Mouse (Mus musculus) kidney, embryonic 15.5 days (tissue): Measurements from ENCODE around the gene Ssr3. TPM values are rescaled to one million over a fixed set of nuclear protein-coding genes. Genes with fewer than 3 reads are reported as not detected.

Experiments used
- ATAC-seq: fragments of 200-750 bp; cut with Nextera tagmentation; replicated peaks from 2 replicates; pipeline ENCODE4 v1.8.0; 2017; ENCODE audit warnings: moderate TSS enrichment; ENCODE audit not compliant: low FRiP score
- H3K27ac ChIP-seq: fragments of 300-500 bp; sonication (generic); 2 replicates; pipeline ENCODE4 v1.5.1; 2015; ENCODE audit warnings: mild to moderate bottlenecking, inconsistent platforms
- H3K27me3 ChIP-seq: fragments of 300-500 bp; sonication (generic); 2 replicates; pipeline ENCODE4 v1.6.1; 2015; ENCODE audit warnings: inconsistent platforms
- H3K36me3 ChIP-seq: fragments of 300-500 bp; sonication (generic); 2 replicates; pipeline ENCODE4 v1.6.1; 2015; ENCODE audit warnings: inconsistent platforms
- H3K4me1 ChIP-seq: fragments of 300-500 bp; sonication (generic); 2 replicates; pipeline ENCODE4 v1.6.1; 2015; ENCODE audit warnings: inconsistent platforms
- H3K4me2 ChIP-seq: fragments of 300-500 bp; sonication (generic); 2 replicates; pipeline ENCODE4 v1.6.1; 2015; ENCODE audit warnings: moderate library complexity, mild to moderate bottlenecking, inconsistent platforms
- H3K4me3 ChIP-seq: fragments of 300-500 bp; sonication (generic); replicated peaks from 2 replicates; pipeline ENCODE4 v1.5.1; 2015; ENCODE audit warnings: mild to moderate bottlenecking, inconsistent platforms
- H3K9ac ChIP-seq: fragments of 300-500 bp; sonication (generic); 2 replicates; pipeline ENCODE4 v1.6.1; 2015; ENCODE audit warnings: mild to moderate bottlenecking, inconsistent platforms
- H3K9me3 ChIP-seq: fragments of 300-500 bp; sonication (generic); replicated peaks from 2 replicates; pipeline ENCODE4 v1.6.1; 2016; ENCODE audit warnings: inconsistent platforms
- whole genome bisulfite sequencing: fragments of 180-500 bp; shearing (Covaris S2); methylation state at CpG from one replicate; pipeline ENCODE4 v1.1.7; 2015; ENCODE audit warnings: mixed read lengths; 5-methylcytosine and 5-hydroxymethylcytosine counted together
- polyA plus RNA-seq: library from polyadenylated mRNA; unstranded; fragments of >200 nt; fragmentation: Nextera tagmentation; extraction: Ambion mirVana; gene quantifications from 2 replicates; pipeline ENCODE4 v1.2.1, GENCODE M21; 2015

Gene Ssr3
- polyA plus RNA-seq, result 283 and 305 TPM in 2 replicates

GRCm38 (mm10) chr3:65392421-65392817 lies at the start of gene Ssr3:
TSS of gene Ssr3 (minus strand) at chr3:65392623.
- peak; percentile 99 for ATAC-seq
- Histone ChIP-seq H3K9ac (peak within 1 kb of the TSS; percentile 92), H3K9me3 (no peaks in the 10 kb centered on the region), H3K27ac (peak within 1 kb of the TSS; percentile 94), H3K4me2 (peak within 1 kb of the TSS; percentile 67), H3K4me3 (peak within 1 kb of the TSS; percentile 92), H3K4me1 (0 out of 2 replicates have a peak, but pooled peaks cover 6% of the 10 kb centered on the region), H3K27me3 (no peaks in the 10 kb centered on the region), H3K36me3 (peaks cover 28% of the 10 kb centered on the region)
- under 1% methylated on average over 36 of the region's 36 CpGs for WGBS

DNA sequence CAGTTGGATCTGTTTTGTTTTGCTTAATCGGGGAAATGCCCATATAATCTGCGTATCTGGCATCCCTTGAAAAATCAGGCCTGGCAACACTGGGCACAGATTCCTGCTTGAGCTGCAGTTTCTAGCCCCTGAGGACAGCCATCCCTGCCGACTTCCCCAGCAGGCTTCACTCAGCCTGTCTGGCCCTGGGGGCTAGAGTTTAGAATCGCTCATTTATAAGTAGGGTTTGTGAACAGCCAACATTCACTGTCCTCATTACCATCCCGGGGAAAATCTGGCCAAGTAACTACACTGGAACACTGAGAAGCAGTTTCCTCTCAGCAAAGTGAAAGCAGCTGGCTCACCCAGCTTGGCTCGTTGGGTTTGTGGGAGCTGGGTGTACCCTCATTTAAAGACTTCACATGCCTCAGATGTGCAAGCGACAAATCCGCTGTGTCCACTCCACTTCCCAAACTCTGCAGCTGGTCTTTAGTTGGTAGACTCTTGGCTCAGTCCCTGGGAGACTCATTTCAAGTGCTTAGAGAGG lies 49.2 kb upstream of the Ssr3 start:
- H3K4me2 ChIP-seq, result no peak overlapping the region
- H3K9ac ChIP-seq, result no peak overlapping the region
- WGBS, result 56% methylated on average over 8 of the region's 8 CpGs
- ATAC-seq, result peak; percentile 29; the same call in 1 of the 2 replicates
- peaks cover 12% of the 10 kb centered on the region for H3K4me1 ChIP-seq
- peak overlapping the region; percentile 51; the same call in 1 of the 2 replicates for H3K27ac ChIP-seq
- H3K4me3 ChIP-seq, result no peak overlapping the region
- no peaks in the 10 kb centered on the region for H3K36me3 ChIP-seq
- H3K27me3 ChIP-seq, result no peaks in the 10 kb centered on the region
- no peaks in the 10 kb centered on the region for H3K9me3 ChIP-seq

DNA sequence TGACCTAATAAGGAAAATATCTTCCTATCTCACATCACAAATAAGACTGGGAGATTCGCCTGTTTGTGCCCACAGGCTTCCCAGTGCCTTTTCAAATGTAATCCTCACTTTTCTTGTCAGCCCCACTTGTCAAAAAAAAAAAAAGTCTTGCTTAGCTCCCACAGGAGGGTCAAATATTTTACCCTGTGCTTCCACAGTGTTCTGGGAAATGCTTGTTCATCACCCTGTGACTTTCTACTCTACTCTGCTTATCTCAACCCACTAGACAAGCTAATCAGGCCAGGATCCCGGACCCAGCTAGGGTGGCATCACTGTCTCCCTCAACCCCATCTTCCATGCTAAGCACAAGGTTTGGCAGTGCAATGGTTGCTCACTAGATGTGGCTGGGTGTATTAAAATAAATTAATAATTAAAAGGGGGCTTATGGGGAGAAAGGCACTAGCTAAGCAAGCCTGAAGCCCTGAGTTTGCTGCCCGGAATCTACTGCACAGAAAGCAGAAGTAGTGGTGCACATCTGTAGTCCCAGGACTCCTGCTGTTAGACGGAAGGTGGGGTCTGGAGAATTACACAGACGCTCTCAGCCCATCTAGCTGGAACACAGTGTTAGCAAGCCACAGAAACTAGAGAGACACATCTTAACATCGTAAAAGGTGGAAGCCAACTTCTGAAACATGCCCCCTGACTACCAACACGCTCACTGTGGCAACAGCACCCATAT lies 46.2 kb upstream of the Ssr3 start:
- Histone ChIP-seq H3K9me3 (no peaks in the 10 kb centered on the region), H3K36me3 (no peaks in the 10 kb centered on the region), H3K4me1 (peaks cover 12% of the 10 kb centered on the region), H3K4me3 (no peak overlapping the region), H3K27ac (no peak overlapping the region), H3K4me2 (no peak overlapping the region), H3K9ac (no peak overlapping the region), H3K27me3 (no peaks in the 10 kb centered on the region)
- no peak for ATAC-seq
- WGBS, result 80% methylated on average over 7 of the region's 7 CpGs

- Histone ChIP-seq H3K9me3 (no peaks in the 10 kb centered on the region), H3K4me3 (no peak overlapping the region), H3K4me2 (no peak overlapping the region), H3K36me3 (no peaks in the 10 kb centered on the region), H3K27ac (no peak overlapping the region), H3K4me1 (peaks cover 2% of the 10 kb centered on the region; the same call in 1 of the 2 replicates), H3K9ac (no peak overlapping the region), H3K27me3 (no peaks in the 10 kb centered on the region)
- WGBS, result 83% methylated on average over 2 of the region's 2 CpGs
- ATAC-seq, result no peak
Measured at GRCm38 (mm10) chr3:65435812-65436211, 43.4 kb upstream of the Ssr3 start.

DNA sequence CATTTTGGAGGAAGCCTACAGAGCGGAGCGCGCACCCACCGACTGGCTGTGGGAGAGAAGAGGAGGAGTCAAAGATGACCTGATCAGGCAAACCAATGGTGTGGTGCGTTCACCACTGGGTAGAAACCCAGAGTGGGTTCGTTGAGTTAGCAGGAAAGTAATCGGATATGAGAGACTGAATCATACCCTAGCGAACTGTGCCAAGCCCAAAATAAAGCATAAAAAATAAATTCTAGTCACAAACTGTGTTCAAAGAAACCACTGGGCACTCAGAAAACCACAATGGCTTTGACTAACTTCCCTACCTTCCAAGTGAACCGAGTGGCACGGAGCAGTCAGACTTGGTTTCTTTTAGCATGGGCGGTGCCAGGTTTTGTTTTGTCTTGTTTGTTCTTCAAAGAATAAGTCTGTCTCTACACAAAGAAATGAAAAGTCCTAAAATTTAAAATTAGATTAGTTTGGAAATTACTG lies 42.7 kb upstream of the Ssr3 start:
- ATAC-seq, result no peak
- Histone ChIP-seq H3K9ac (no peak overlapping the region), H3K4me1 (no peaks in the 10 kb centered on the region), H3K36me3 (no peaks in the 10 kb centered on the region), H3K9me3 (no peaks in the 10 kb centered on the region), H3K4me2 (no peak overlapping the region), H3K27ac (no peak overlapping the region), H3K4me3 (no peak overlapping the region), H3K27me3 (no peaks in the 10 kb centered on the region)
- WGBS, result 89% methylated on average over 11 of the region's 11 CpGs

DNA sequence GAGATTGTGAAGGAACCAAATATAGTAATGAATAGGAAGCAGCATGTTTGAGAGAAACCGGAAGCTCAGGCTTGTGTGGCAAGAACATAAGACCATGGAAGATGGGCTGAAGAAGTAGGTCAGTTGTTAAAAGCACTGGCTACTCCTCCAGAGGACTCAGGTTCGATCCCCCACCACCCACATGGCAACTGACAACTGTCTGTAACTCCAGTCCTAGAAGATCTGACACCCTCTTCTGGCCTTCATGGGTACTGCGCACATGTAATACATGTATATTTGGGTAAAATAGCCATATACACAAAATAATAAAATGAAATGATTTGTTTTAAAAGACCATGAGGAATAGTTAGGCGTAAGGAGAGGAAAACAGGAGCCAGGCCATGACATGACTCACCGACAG lies 39.8 kb upstream of the Ssr3 start:
- Histone ChIP-seq H3K36me3 (no peaks in the 10 kb centered on the region), H3K4me2 (no peak overlapping the region), H3K4me1 (no peaks in the 10 kb centered on the region), H3K4me3 (no peak overlapping the region), H3K9me3 (no peaks in the 10 kb centered on the region), H3K9ac (no peak overlapping the region), H3K27ac (no peak overlapping the region), H3K27me3 (no peaks in the 10 kb centered on the region)
- 96% methylated on average over 5 of the region's 5 CpGs for WGBS
- ATAC-seq, result no peak

DNA sequence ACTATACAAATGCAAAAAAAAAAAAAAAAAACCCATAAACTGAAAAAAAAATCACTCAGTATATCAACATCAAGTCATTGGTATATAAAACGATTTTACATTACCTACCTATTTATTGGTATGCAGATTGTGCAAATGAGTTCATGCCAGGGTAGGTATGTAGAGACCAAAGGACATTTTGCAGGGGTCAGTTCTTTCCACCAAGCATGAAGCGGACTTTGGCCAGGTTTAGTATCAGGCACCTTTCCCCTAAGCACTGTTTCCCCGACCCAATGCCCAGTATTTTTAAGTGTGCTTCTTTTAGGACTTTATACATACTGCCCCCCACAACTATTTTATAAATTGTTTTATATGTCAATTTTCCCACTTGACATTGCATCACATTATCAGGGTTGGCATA lies 27.3 kb upstream of the Ssr3 start:
- Histone ChIP-seq H3K4me2 (no peak overlapping the region), H3K27me3 (no peaks in the 10 kb centered on the region), H3K9ac (no peak overlapping the region), H3K9me3 (no peaks in the 10 kb centered on the region), H3K4me1 (peaks cover 4% of the 10 kb centered on the region; the same call in 1 of the 2 replicates), H3K36me3 (no peaks in the 10 kb centered on the region), H3K4me3 (no peak overlapping the region), H3K27ac (no peak overlapping the region)
- 83% methylated on average over 3 of the region's 3 CpGs for WGBS
- ATAC-seq, result no peak

GRCm38 (mm10) chr3:65417913-65418594 lies 25.6 kb upstream of the Ssr3 start:
- 55% methylated on average over 5 of the region's 5 CpGs for WGBS
- Histone ChIP-seq H3K4me1 (peaks cover 4% of the 10 kb centered on the region; the same call in 1 of the 2 replicates), H3K4me2 (no peak overlapping the region), H3K36me3 (no peaks in the 10 kb centered on the region), H3K27me3 (no peaks in the 10 kb centered on the region), H3K4me3 (no peak overlapping the region), H3K9me3 (no peaks in the 10 kb centered on the region), H3K9ac (no peak overlapping the region), H3K27ac (0 out of 2 replicates have a peak overlapping the region, but pooled peaks have one; percentile 1)
- ATAC-seq, result peak; percentile 71

GRCm38 (mm10) chr3:65416571-65416970 lies 24.1 kb upstream of the Ssr3 start:
- Histone ChIP-seq H3K27ac (no peak overlapping the region), H3K4me1 (peaks cover 4% of the 10 kb centered on the region; the same call in 1 of the 2 replicates), H3K9me3 (no peaks in the 10 kb centered on the region), H3K4me2 (no peak overlapping the region), H3K4me3 (no peak overlapping the region), H3K27me3 (no peaks in the 10 kb centered on the region), H3K36me3 (no peaks in the 10 kb centered on the region), H3K9ac (no peak overlapping the region)
- no peak for ATAC-seq

DNA sequence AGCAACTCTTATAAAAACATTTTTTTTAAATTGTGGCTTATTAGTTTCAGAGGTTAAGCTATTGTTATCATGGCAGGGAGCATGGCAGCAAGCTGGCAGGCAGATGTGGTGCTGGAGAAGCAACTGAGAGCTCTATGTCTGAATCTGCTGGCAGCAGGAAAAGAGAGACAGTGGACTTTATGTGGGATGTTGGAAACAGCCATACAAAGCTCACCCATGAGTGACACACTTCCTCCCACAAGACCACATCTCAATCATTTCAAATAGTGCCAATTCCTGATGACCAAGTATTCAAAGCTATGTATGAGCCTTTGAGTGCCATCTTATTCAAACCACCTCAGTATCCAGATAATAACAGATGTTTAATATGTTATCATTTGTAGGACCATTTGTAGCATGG lies 15.5 kb upstream of the Ssr3 start:
- no peaks in the 10 kb centered on the region for H3K36me3 ChIP-seq
- H3K4me2 ChIP-seq, result no peak overlapping the region
- H3K9ac ChIP-seq, result no peak overlapping the region
- H3K9me3 ChIP-seq, result no peaks in the 10 kb centered on the region
- H3K4me3 ChIP-seq, result no peak overlapping the region
- no peaks in the 10 kb centered on the region for H3K4me1 ChIP-seq
- H3K27ac ChIP-seq, result no peak overlapping the region
- no peaks in the 10 kb centered on the region for H3K27me3 ChIP-seq
- ATAC-seq, result no peak

GRCm38 (mm10) chr3:65405781-65406180 lies 13.4 kb upstream of the Ssr3 start:
- Histone ChIP-seq H3K9me3 (no peaks in the 10 kb centered on the region), H3K27ac (no peak overlapping the region), H3K4me2 (no peak overlapping the region), H3K9ac (no peak overlapping the region), H3K4me3 (no peak overlapping the region), H3K36me3 (no peaks in the 10 kb centered on the region), H3K27me3 (no peaks in the 10 kb centered on the region), H3K4me1 (no peaks in the 10 kb centered on the region)
- ATAC-seq, result no peak
- WGBS, result 82% methylated on average over 4 of the region's 4 CpGs

DNA sequence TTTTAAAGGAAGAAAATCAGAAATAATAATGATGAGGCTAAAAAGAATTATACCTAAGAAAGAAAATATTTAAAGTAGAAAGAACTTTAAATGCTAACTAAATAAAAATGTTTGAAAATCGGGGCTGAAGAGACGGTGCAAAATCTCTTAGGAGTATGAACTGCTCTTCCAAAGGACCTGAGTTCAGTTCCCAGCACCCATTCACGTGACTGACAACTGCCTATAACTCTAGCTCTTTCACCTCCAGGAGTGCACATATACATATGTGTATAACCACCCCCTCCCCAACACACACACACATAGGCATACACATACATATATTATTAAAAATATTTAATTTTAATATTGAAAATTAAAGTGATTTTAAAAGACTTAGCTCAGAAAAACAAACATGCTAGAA lies 5.1 kb upstream of the Ssr3 start:
- 94% methylated on average over 3 of the region's 3 CpGs for WGBS
- Histone ChIP-seq H3K27ac (no peak overlapping the region), H3K9me3 (no peaks in the 10 kb centered on the region), H3K4me2 (no peak overlapping the region), H3K36me3 (no peaks in the 10 kb centered on the region), H3K9ac (no peak overlapping the region), H3K27me3 (no peaks in the 10 kb centered on the region), H3K4me1 (0 out of 2 replicates have a peak, but pooled peaks cover 3% of the 10 kb centered on the region), H3K4me3 (no peak overlapping the region)
- no peak for ATAC-seq
